Mouse (Mus musculus) right cerebral cortex, postnatal 25 days (tissue): ENCODE measurements around the gene Rptor.

Experiments used
- DNase-seq: peaks from one replicate; pipeline ENCODE4 v3.0.0; 2022

Rptor gene

DNA sequence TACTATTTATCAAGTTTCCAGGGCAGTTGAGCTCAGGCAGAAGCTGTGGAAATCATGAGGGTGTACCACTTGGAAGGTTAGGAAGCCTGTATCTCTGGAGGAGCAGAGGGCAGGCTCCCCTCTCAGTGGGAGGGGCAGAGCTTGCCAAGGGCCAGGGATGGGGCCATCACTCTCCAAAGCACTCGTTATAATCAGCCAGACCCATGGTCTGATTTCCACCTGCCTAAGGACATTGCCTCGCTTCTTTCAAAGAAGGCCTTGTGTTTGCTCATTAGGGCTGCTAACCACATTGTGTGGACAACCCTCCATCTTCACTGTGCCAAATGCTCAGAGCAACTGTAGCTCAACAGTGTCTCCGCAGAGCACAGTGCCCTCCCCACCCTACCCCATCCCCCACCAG, 215.2 kb downstream of the Rptor start:
- no peak for DNase-seq

DNA sequence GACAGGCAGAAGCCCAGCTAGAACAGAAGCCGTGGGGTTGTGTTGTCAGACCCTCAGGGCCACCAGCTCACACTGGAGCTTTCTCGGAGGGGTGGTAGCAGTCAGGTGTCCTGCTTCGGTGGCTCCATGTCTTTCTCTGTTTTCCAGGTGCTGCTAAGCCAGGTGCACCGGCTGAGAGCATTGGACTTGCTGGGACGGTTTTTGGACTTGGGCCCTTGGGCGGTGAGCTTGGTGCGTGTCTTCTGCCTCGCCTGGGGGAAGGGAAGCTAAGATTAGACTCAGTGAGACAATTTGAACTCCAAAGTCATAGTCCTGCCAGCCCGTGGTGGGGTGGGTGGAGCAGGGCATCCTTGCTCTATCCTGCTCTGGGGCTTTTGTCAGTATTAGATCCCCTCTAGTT, 218.8 kb downstream of the Rptor start:
- no peak for DNase-seq

DNA sequence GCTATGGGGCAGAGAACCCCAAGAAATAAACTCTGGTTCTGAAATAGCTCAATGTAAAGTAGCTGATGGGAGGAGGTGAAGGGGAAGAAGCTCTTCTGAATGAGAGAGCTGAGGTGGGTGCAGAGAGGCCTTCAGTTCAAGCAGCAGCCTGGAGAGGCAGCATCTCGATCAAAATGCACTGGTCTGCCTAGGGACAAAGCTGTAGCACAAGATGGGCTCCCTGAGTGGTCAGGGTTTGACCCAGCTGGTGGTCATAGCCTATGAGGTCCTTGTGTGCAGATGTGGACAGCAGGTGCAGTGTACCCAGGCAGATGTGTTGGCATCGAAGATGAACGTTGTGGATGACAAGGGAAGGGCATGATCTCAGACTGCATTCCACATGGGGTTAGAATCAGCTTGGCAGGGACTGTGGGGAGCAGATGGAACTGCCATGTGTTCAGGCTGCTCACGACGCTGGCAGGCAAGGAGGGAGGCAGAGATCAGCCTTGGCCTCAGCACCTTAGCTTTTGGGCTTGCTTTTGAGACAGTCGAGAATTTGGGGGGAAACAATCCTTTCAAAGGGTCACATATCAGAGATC, 221.5 kb downstream of the Rptor start:
- no peak for DNase-seq

DNA sequence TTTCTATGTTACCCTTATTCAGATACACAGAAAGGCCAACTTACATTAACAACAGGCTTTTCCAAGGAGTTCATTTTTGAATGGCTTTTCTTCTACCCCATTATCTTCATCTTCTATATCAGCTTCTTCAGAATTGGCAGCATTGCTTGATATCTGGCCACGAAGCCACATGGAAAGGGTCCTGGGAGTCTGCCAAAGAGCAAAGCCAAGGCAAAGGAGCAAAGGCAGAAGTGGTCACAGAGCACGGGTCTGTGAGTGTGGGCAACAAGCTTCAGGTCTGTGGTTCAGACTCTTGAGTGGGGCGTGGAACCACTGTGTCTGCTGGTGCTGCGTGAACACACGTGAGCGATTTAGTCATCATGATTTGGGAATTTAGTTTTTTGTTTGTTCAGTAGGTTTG, 223.1 kb downstream of the Rptor start:
- DNase-seq: no peak

DNA sequence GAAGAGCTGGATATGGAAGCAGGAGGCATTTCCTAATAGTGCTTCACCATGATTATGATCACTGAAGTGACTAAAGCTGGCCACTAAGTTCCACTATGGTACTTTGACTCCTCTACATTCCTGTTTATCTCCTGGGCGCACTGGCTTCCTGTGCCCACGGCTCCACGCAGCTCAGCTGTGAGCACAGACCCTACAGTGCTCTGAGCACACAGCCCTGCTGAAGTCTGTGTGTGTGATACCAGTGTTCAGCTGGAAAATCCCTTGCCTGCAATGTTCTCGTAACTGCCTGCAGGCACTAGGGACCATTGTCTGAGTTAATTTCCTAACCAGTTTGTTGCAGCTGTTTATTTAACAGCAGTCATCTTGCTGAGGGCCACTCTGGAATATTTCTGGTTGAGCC, 223.5 kb downstream of the Rptor start:
- DNase-seq: no peak

DNA sequence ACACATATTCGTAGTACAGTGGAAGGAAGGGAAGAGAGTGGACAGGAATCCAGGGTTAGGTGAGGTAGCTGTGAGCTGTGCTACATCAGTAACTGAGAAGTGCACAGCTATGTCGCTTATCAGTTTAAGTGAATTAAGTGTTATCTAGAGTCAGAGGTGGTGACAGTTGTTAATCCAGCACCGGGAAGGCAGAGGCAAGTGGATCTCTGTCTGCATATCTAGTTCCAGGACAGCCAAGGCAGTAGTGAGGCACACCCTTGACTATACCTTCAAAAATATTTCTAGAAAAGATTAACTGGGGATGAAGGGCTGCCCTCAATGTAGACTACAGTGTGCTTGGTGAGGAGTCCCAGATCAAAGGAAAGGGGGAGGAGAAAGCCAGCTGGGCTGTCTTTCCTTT, 226.4 kb downstream of the Rptor start:
- no peak for DNase-seq

DNA sequence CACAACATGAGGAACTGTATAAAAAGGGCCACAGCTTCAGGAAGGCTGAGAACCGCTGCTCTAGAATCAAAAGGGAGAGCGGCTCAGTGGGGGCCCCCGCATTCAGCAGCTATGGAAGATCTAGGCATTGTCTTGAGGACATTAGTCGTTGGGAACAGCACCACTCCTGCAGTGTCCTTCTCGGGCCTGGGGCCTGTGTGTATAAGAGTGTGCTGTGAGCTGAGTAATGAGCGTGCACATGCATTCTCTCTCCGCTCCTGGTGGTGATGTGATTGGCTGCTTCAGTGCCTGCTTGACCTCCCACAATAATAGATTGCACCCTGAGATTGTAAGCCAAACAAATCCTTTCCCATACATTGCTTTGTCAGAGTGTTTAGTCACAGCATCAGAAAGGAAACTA, 229.0 kb downstream of the Rptor start:
- DNase-seq: no peak

DNA sequence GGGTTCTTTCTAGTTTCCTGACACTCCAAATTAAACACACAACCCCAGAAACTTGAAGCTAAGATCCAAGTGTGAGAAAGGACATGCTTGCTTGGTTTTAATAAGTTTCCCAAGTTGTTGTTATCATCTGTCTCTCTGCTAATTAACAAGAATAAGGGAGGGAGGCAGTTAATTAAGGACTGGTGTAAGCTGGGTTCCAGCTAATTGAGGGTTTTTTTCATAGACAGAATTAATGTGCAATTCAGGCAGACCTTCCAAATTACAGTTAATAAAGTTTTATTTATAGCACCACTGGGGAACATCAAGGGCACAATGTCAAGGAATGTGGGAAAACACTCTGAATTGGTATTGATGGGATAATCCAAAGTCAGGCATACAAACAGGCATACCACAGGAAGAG, 230.6 kb downstream of the Rptor start:
- no peak for DNase-seq

DNA sequence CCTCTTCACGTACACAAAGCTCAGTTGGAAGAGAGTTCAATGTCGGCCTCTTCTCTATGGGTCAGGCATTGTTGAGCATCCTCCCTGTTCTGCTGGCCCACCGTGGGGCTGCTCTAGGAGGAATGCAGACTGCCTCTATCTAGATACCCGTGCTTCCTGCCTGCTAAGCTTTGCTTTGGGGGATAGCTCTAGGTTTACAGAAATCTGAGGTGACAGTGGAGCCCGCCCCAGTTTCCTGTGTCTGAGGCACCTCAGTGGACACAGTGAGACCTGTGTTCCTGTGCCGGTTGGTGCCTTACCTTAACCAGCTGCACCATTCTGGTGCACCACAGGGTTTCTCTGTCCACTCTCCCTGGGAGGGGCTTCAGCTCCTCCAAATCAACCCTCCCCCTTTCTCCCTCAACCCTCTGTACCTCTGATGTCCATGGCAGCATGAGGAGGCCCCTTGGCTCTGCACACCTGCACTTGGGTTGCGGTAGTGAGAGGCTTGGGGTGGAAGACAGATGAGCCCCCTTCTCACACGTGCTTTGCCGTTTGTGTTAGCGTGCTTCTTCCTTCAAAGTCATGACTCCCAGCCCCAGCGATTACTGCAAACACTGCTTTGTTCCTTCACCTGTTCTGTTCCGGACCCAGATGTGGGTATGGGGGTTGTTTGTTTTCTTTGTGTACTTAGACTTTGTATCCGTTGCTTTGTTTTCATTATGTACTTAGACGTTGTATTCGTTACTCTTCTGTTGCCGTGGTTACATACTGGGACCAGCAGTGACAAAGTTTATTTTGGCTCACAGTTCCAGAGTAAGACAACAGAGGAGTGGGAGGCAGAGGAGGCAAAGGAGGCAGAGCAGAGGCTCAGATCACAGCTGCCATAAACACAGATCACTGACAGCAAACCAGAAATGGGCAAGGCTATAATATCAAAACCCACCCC, 231.4 kb downstream of the Rptor start:
- DNase-seq: no peak

DNA sequence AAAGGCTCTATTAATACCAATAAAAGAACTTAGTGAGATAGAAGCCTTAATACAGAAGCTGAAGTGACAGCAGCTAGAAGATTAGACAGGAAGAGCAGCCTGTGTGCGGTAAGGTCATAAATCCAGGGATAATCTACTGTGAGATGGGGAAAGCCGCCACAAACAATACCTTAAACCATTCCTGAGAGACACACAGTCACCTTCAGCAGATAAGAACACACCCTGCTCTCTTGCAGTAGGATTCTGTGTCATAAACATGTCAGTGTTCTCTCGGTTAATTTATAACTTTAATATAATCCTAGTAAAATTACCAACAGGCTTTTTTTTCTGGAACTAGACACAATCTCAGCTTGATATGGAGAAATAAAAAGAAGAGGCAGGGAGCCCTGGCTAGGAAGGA, 233.6 kb downstream of the Rptor start:
- no peak for DNase-seq

DNA sequence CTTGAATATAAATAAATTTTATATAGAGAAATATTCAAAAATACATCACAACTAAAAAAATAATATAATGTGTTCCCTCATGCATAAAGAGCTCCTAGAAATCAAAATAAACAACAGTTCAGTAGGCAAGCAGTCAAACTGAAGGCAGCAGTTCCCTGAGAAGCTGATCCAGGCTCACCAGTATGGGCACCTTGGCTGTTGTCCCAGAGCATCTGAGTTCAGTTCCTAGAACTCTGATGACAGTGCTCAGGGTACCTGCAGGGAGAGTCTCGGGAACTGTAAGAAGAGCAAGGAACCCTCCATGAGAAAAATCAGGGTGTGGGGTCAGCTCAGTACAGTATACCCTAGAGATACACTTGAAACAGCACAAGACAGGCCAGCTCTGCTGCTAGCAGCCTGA, 235.1 kb downstream of the Rptor start:
- DNase-seq: no peak

DNA sequence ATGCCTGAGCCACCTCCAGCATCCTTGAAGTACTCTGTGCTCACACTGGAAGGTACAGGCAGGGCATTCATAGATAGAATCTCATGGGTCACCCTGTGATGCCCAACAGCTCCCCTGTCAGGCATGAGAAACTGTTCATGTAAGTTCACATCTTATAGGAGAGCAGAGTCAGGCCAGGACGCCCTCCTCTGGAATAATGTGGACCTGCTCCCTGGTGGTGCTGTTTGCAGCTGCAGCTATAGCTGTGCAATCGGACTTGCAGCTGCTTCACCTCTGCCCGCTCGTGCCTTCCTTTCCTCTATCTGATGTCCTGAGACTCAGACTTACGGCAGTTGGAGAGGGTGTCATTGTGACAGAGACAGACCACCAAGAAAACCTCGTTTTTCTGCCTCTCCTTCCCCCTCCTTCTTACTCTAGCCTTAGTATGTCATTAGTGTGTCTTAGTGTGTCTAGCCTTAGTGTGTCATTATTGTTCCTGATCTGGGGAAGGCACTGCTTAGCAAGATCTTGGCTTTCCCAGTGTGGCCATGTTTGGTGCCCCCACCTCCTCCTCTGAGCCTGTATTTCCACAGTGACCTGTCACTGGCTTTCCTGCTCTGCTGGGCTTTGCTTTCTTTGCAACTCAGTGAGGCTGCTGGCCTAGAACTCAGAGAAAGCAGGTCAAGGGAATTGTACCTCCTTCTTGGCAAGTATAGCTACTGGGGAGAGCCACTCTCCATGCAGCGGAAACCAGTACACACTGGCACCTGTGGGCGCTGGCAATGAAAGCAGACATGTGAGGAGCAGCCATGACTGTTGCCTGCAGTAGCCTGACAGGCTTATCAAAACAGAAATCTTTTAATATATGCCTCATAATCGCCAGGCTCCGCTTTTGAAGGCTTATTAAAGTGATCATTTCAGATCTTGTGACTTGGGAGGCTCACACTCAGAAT, 237.0 kb downstream of the Rptor start:
- DNase-seq: no peak

DNA sequence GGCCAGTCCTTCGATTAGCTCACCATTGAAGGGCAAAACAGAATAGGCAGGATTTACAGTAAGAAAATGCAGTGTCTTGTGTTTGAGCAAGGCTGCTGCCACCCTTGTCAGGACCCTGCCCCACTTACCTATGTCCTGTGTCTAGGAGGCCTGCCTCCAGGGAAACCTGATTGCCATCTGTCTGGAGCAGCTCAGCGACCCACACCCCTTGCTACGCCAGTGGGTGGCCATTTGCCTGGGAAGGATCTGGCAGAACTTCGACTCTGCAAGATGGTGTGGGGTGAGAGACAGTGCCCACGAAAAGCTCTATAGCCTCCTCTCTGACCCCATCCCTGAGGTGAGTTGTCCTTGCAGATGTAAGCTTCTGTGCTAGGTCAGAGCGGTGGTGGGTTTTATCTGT, 243.9 kb downstream of the Rptor start:
- DNase-seq: no peak

DNA sequence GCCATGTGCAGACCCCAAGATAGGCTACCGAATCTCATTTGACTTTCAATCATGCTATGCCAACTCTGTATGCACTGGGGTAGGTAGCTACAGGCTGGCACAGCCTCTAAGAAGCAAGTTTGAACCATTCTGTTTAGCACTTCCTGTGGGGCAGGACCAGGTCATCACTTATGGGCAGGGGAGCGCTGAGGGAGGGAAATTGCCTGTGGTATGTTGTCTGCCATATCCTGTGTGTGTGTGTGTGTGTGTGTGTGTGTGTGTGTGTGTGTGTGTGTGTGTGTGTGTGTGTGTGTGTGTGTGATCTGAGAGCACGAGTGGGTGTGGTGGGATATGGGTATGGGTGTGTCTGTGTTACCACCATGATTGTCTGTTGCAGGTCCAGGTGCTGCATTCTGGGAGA, 244.4 kb downstream of the Rptor start:
- DNase-seq: no peak

DNA sequence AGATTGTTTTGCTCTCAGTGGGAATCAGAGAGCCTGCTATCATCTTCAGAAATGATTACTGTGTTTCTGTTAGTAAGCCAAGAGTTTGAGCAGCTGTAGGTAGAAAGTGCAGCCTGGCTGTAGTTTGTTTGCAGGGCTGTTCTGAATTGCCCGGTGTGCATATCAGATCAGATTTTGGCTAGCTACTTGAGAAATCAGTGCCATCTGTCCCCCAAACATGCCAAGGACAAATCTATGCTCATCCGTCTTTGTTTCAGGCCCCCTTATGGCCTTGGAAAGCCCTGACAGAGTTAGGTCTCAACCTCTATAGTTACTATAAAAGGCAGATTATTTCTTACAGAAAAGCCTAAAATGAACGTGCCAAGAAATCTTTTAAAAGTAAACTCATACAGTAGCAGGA, 244.9 kb downstream of the Rptor start:
- no peak for DNase-seq

DNA sequence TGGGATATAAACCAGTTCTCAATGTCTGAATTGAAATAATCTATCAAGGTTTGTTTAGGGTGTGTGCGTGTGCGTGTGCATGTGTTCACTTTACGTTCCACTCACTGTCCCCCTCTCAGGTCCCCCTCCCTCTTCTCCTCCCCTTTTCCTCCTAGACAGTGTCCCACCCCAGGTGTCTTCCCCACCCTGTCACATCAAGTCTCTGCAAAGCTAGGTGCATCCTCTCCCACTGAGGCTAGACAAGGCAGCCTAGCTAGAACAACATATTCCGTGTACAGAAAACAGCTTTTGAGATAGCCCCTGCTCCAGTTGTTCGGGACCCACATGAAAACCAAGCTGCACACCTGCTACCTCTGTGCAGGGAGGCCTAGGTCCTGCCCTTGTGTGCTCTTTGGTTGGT, 245.5 kb downstream of the Rptor start:
- DNase-seq: no peak

DNA sequence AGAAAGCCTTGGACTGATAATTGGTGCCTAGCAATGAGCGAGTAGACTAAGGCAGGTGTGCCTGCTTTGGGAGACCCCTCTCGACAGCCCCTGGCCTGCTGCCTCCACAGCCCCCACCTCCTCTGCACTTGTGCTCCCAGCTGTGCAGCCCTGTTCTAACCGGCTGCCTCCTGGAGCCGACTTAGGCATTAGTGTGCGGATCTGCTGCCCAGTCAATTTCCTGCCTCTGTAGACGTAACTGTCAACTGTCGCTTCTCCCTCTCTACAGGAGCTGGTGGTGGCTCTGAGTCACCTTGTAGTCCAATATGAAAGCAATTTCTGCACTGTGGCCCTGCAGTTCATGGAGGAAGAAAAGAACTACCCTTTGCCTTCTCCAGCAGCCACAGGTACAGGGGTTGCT, 253.3 kb downstream of the Rptor start:
- DNase-seq: no peak

DNA sequence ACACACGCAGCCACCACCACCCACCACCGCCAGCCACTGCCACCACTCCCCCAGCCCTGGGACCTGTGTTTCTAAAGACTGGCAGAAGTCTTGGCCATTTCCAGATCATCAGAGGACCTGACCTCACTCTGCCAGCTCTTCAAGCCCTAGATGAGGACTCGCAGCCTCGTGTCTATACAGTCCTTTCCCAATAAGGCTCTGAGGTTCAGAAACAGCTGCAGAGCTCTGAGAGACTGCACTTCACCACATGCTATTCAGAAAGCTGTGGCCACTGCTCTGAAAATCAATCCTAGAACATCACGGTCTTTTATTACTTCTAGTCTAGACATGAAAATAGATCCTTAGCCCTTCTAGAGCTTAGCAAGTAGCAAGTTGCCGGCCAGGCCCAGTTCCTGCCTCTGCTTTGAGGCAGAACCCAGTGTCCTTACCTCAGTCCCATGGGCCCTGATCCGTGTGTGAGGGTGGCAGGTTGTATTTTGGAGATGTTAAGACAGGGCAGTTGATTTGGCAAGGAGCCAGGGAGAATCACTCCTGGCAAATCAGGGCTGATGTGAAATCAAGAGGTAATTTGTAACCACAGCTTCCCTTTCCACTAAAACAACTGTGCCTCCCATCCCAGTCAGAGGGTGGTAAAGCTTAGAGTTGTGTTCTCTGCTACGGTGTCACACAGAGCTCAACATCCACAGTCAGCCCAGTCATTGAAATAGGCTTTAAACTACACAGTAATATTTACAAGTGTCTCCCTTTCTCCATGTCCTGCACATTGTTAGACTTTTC, 260.0 kb downstream of the Rptor start:
- no peak for DNase-seq

DNA sequence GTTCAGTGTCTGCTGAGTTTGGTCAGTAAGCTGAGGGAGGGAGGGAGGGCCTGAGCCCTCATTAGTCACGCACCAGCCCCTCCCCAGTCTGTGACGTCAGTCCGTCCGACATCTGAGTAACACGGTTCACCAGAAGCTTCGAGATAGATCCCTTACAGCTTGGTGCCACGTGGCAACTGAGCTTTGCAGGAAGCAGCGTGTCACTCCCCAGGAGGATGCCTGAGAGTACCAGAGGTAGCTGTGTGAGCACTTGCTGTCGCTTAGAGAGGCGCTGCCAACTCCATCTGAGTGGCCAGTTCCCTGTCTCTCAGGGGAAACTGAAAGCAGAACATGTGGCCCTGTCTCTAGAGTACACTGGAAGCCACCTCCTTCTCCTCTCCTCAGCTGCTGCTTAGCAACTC, 260.7 kb downstream of the Rptor start:
- no peak for DNase-seq

DNA sequence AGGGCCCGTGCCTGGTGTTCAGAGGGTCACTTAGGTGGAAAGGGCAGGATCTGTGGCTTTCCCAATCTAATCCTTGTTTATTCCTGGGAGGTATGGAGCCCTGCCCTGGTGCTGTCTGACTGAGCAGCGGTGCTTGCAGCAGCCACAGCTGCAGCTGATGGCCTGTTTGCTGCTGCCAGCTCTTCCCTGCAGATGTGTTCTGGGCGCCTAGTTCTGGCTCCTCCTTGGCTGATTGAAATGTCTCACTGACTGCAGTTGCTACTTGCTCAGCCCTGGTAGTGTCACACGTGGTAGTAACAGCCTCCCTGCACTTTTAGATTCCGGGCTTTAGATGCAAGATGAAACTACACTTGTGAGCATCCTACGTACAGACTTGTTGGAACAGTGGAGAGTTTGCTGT, 264.1 kb downstream of the Rptor start:
- DNase-seq: no peak

DNA sequence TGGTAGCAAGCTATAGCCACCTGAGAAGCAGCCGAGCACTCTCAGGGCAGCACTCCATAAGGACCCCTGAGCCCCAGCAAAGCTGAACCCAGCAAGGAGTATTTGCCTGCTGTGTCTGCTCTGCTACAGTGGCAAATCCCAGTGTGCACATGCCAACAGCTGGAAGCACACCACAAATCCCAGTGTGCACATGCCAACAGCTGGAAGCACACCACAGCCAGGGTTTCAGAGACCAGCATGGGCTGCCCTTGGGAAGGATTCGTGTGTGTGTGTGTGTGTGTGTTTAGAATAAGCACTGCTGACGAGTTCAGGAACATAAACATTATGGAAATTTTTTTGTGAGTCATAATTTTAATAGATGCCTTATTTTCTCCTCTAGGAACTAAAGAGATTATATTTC, 265.4 kb downstream of the Rptor start:
- no peak for DNase-seq

DNA sequence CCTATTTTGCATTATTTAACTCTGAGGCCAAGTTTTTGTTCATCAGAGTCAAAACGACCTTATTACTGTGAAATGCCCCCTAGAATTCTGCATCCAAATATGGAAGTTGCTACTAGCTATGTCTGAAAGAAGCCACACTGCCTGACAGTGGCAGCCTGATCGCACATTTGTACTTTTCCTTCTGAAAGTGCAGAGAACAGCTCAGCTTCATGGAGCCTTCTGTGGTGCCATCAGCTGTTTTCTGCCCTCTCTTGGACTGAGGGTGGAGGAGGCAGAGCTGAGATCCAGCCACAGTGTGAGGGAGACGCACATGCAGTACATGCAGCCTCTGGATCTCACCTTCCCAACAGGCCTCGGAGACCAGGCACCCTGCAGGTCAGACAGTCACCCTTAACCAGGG, 265.9 kb downstream of the Rptor start:
- DNase-seq: no peak

DNA sequence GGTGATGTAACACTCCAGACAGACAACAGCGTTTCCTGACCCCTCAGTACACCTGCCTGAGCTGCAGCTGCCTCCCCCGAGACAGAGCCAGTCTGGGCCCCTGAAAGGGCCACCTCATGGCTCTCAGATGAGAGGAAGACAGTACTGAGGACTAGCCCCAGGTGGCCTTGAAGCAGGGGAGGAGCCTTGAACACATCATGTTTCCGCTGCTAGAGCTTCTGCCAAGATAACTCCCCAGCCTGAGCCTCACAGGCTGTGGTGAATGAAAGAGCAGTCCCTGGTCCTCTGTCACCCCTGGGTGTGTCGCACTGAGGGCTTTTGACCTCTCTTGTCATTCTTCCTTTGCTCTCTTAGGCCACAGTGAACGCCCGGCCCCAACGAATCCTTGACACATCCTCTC, 268.4 kb downstream of the Rptor start:
- no peak for DNase-seq
